Mouse (Mus musculus) thymus, adult 2 months (tissue): ENCODE measurements at regions not wholly inside any gene's neighbourhood (a gene's known extent, or its start where the extent isn't known, plus 50 kb on each side); places are given as distances from the start of the nearest gene placed in this dataset.

Source experiments
- DNase-seq: peaks from one replicate; pipeline ENCODE4 v3.0.0; 2021
- H3K27ac ChIP-seq: fragments of 200-500 bp; 2 replicates; pipeline ENCODE4 v1.5.1; 2012; ENCODE audit warnings: low read length, control low read depth; ENCODE audit not compliant: control insufficient read depth, insufficient read depth
- H3K27me3 ChIP-seq: fragments of 200-500 bp; 2 replicates; pipeline ENCODE4 v1.6.1; 2012; ENCODE audit warnings: mild to moderate bottlenecking, low read length, moderate library complexity, mixed read lengths; ENCODE audit not compliant: control insufficient read depth, insufficient read depth
- H3K36me3 ChIP-seq: fragments of 200-500 bp; 2 replicates; pipeline ENCODE4 v1.6.1; 2012; ENCODE audit warnings: mild to moderate bottlenecking, low read length, moderate library complexity; ENCODE audit not compliant: control insufficient read depth, insufficient read depth
- H3K4me1 ChIP-seq: fragments of 200-500 bp; replicated peaks from 2 replicates; pipeline ENCODE4 v1.6.1; 2012; ENCODE audit warnings: low read length; ENCODE audit not compliant: control insufficient read depth, insufficient read depth
- H3K4me3 ChIP-seq: fragments of 200-500 bp; 2 replicates; pipeline ENCODE4 v1.5.1; 2012; ENCODE audit warnings: mild to moderate bottlenecking, low read length, control low read depth, moderate library complexity; ENCODE audit not compliant: control insufficient read depth, insufficient read depth
- CTCF ChIP-seq: fragments of 200-500 bp; IDR thresholded peaks from 2 replicates; pipeline ENCODE4 v1.5.1; 2012; ENCODE audit warnings: mild to moderate bottlenecking, control low read depth, low read length, moderate library complexity, borderline replicate concordance; ENCODE audit not compliant: control insufficient read depth, poor library complexity, insufficient read depth; ENCODE audit errors: extremely low read depth
- POLR2A ChIP-seq: fragments of 200-500 bp; IDR thresholded peaks from 2 replicates; pipeline ENCODE4 v1.6.1; 2012; ENCODE audit warnings: mild to moderate bottlenecking, low read length, control low read depth, moderate library complexity; ENCODE audit not compliant: control insufficient read depth, poor library complexity, insufficient read depth; ENCODE audit errors: extremely low read depth
- WGBS: fragments of 180-500 bp; shearing (Covaris S2); methylation state at CpG from one replicate; pipeline ENCODE4 v1.1.7; 2018; 5-methylcytosine and 5-hydroxymethylcytosine counted together

- no peak for TF ChIP-seq CTCF
- no peak for TF ChIP-seq POLR2A
- H3K4me1 ChIP-seq, result no peaks in the 10 kb centered on the region
- WGBS, result 92% methylated on average over 18 of the region's 18 CpGs
- H3K27ac ChIP-seq, result no peak overlapping the region
- DNase-seq, result no peak
- no peaks in the 10 kb centered on the region for H3K36me3 ChIP-seq
- H3K4me3 ChIP-seq, result no peak overlapping the region
- no peaks in the 10 kb centered on the region for H3K27me3 ChIP-seq
These were observed 259.0 kb upstream of the Slc30a5 start for GRCm38 (mm10) chr13:101092033-101092742.

- Histone ChIP-seq H3K27ac (no peak overlapping the region), H3K36me3 (no peaks in the 10 kb centered on the region), H3K27me3 (no peaks in the 10 kb centered on the region), H3K4me3 (no peak overlapping the region), H3K4me1 (no peaks in the 10 kb centered on the region)
- DNase-seq, result no peak
- TF ChIP-seq POLR2A (no peak), CTCF (no peak)
These were observed 252.0 kb upstream of the Slc30a5 start for GRCm38 (mm10) chr13:101085182-101085581.

- no peaks in the 10 kb centered on the region for H3K27me3 ChIP-seq
- no peak overlapping the region for H3K4me3 ChIP-seq
- H3K36me3 ChIP-seq, result no peaks in the 10 kb centered on the region
- no peak for DNase-seq
- WGBS, result 98% methylated on average over 5 of the region's 5 CpGs
- no peak for TF ChIP-seq POLR2A
- no peak for TF ChIP-seq CTCF
- no peaks in the 10 kb centered on the region for H3K4me1 ChIP-seq
- H3K27ac ChIP-seq, result no peak overlapping the region
These were observed 251.0 kb upstream of the Slc30a5 start for GRCm38 (mm10) chr13:101084193-101084592.

DNA sequence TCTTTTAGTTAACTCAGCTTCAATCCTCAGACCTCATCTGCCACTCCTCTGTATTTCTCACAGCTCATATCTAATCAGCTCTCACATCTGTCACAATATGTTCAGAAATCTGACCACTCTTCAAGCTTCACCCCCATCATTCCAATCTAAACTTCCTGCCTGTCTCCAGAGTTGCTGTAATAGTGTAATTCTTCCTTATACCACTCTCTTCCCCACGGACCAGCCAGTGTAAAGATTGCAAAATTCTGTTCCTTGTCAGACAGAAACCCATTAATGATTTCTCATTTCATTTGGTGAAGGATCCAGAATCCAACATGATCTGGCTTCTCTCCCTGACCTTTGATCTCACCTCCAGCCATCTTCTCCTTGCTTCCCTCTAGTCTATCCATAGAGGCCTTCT lies 250.2 kb upstream of the Slc30a5 start:
- H3K4me3 ChIP-seq, result no peak overlapping the region
- no peaks in the 10 kb centered on the region for H3K27me3 ChIP-seq
- DNase-seq, result no peak
- TF ChIP-seq CTCF (no peak), POLR2A (no peak)
- H3K36me3 ChIP-seq, result no peaks in the 10 kb centered on the region
- H3K4me1 ChIP-seq, result no peaks in the 10 kb centered on the region
- no peak overlapping the region for H3K27ac ChIP-seq
- WGBS, result 81% methylated on average over 1 of the region's 1 CpGs

DNA sequence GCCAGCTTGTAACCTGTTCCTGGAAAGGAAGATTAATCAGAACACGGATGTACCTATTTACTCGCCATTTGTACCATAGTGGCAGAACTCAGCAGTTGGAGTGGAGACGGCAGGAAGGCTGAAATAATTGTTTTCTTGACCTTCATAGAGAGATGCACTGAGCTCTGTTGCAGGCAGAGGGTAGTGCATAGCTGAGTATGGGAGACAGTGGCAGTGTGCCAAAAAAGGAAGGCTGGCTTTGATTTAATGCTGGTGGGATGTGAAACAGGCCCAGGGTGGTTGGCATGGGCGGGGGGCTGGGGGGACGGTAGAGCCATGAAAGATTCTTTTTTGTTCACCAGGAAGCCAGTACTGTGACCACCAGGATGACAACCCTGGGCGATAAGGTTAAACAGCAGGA lies 235.3 kb upstream of the Slc30a5 start:
- Histone ChIP-seq H3K27ac (no peak overlapping the region), H3K4me3 (no peak overlapping the region)
- WGBS, result 91% methylated on average over 6 of the region's 6 CpGs

DNA sequence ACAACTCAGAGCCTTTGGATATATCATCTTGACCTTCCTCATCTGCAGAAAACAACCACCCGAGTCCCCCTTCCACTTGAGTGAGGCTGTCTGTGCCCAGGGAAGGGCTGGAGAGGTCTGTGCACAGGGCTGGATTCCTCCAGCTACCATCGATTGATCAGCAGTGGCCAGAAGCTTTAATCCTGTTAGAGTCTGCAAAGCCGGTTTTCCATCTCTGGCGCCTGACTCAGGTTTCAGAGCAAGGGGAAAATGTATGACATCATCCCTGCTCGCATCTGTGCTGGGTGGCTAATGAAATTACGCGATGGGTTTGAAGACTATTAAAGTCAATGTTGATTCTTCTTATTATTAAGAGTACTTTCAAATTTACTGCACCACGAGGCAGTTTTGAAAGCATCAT lies 229.4 kb upstream of the Slc30a5 start:
- H3K27ac ChIP-seq, result no peak overlapping the region
- H3K4me1 ChIP-seq, result no peaks in the 10 kb centered on the region
- 94% methylated on average over 8 of the region's 8 CpGs for WGBS
- TF ChIP-seq POLR2A (no peak), CTCF (no peak)
- DNase-seq, result no peak
- no peaks in the 10 kb centered on the region for H3K36me3 ChIP-seq
- no peaks in the 10 kb centered on the region for H3K27me3 ChIP-seq
- H3K4me3 ChIP-seq, result no peak overlapping the region

More for the DNA sequence above, 235.3 kb upstream of the Slc30a5 start:
- no peaks in the 10 kb centered on the region for H3K4me1 ChIP-seq
- no peaks in the 10 kb centered on the region for H3K27me3 ChIP-seq
- no peak for TF ChIP-seq POLR2A
- TF ChIP-seq CTCF, result no peak
- DNase-seq, result no peak
- no peaks in the 10 kb centered on the region for H3K36me3 ChIP-seq
